Mouse (Mus musculus) small intestine, adult 2 months (tissue): ENCODE measurements around the gene Sept14.

Source experiments
- CTCF ChIP-seq: fragments of 200-500 bp; IDR thresholded peaks from 2 replicates; pipeline ENCODE4 v1.5.1; 2012; ENCODE audit warnings: low read depth, mild to moderate bottlenecking, control low read depth, inconsistent platforms, low read length, moderate library complexity, mixed read lengths; ENCODE audit not compliant: insufficient replicate concordance, insufficient read length; ENCODE audit errors: extremely low read depth
- POLR2A ChIP-seq: fragments of 200-500 bp; IDR thresholded peaks from 2 replicates; pipeline ENCODE4 v1.6.1; 2012; ENCODE audit warnings: low read depth, mild to moderate bottlenecking, control low read depth, inconsistent platforms, low read length, moderate library complexity

DNA sequence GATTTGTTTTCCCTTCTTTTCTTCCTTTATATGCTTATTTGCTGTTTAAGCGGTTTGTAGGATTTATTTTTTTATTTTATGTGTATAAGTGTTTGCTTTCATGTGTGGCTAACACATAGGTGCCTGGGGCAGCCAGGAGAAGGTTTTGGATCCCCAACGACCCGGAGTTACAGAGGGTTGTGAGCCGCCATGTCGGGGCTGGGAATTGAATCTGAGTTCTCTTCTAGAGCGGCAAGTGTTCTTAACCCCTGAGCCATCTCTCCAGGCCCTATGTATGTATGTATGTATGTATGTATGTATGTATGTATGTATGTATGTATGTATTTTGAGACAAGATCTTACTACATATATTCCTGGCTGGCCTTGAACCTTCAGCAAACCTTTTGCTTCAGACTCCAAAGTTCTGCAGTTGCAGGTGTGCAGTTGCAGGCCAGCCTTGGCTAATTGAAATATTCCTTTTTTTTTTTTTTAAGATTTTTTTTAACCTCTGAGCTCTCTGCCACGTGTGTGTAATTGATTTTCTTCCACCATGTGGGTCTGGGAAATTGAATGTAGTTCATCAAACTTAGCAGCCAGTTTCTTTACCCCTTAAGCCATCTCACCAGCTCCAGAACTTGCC, 17.6 kb upstream of the Sept14 start:
- TF ChIP-seq POLR2A: no peak
- no peak for TF ChIP-seq CTCF
